Mouse (Mus musculus) ES-CJ7 (cell line): ENCODE results near the gene Heyl.
"Not testable (repeated sequence)": the region's sequence is repeated elsewhere in the genome, so short reads cannot be mapped to it uniquely, and the experiment has no call there.

ENCODE experiments used
- DNase-seq: peaks from one replicate; pipeline ENCODE4 v3.0.0; 2011; ENCODE audit warnings: low read depth, low spot score

Gene Heyl

GRCm38 (mm10) chr4:123284731-123285624, 51.6 kb downstream of the Heyl start:
- DNase-seq = no peak

DNA sequence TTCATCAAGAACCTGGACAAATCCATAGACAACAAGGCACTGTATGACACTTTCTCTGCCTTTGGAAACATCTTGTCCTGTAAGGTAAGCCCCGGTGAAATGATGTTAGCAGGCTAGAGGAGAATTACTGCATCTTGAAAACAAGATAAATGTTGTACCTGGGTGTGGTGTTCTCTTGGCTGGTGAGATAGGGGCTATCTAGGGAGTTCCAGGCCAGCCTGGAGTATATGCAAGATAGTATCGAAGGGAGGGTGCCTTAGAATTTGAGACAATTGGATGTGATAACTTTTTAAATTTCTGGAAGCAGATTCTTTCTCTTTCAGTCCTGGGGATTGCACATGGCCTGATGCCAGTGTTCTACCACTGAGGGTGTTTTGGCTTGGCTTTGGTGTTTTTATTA, 53.4 kb downstream of the Heyl start:
- no peak for DNase-seq

GRCm38 (mm10) chr4:123289038-123289437, 55.7 kb downstream of the Heyl start:
- DNase-seq = no peak

DNA sequence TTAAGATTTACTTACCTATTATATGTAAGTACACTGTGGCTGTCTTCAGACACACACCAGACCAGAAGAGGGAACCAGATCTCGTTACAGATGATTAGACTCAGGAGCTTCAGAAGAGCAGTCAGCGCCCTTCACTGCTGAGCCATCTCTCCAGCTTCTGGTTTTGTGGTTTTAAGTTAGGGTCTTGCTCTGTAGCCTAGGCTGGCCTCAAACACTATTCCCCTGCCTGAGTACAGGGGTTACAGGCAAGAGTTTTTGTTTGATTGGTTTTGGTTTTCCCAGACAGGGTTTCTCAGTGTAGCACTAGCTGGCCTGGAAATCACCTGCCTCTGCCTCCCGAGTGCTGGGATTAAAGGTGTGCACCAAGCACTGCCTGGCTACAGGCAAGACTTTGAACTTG, 59.0 kb downstream of the Heyl start:
- no peak for DNase-seq

- no peak for DNase-seq
These were observed 59.6 kb downstream of the Heyl start for GRCm38 (mm10) chr4:123292989-123293388.

- DNase-seq = no peak
These were observed 60.5 kb downstream of the Heyl start for GRCm38 (mm10) chr4:123293661-123294443.

- DNase-seq = not testable (repeated sequence)
These were observed 61.7 kb downstream of the Heyl start for GRCm38 (mm10) chr4:123295026-123295425.

GRCm38 (mm10) chr4:123295516-123296147, 62.3 kb downstream of the Heyl start:
- DNase-seq = no peak

GRCm38 (mm10) chr4:123296148-123296534, 62.8 kb downstream of the Heyl start:
- no peak for DNase-seq

DNA sequence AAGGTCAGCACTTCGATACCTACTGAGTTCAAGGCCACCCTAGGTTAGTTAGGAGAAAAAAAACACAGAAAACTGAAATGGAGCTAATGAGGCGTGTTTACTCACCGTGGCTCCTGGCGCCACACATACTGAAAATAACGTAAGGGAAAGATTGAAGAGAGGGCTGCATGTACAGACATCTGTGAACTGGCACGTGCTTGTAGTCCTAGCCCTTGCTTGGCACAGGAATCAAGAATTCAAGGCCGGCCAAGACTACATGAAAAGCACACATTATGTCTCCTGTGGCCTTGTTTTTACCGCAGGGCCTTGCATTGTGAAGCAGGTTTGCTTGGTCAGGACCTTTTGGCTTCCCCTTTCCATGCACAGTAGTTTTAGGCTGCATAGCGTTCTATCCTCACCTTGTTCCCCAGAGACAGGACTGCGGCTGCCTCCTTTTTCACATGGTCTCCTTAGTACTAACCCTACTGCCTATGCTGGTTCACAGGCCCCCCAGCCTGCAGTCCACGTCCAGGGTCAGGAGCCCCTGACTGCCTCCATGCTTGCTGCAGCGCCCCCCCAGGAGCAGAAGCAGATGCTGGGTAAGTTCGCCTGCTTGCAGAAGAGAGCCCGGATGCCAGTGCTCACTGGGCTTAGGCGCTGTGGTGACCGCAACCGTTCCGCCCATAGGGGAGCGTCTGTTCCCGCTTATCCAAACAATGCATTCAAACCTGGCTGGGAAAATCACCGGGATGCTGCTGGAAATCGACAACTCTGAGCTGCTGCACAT, 64.0 kb downstream of the Heyl start:
- no peak for DNase-seq

GRCm38 (mm10) chr4:123298226-123298625, 64.9 kb downstream of the Heyl start:
- DNase-seq = no peak

GRCm38 (mm10) chr4:123298980-123299670, 65.8 kb downstream of the Heyl start:
- DNase-seq = no peak
